Mouse (Mus musculus) myocyte (in vitro differentiated cells): ENCODE measurements around the gene Itk. TPM values are rescaled to one million over a fixed set of nuclear protein-coding genes. Genes with fewer than 3 reads are reported as not detected.

Source experiments
- H3K27me3 ChIP-seq: one replicate; pipeline ENCODE4 v1.6.1; 2011; ENCODE audit not compliant: control insufficient read depth, insufficient read depth, insufficient read length
- H3K36me3 ChIP-seq: one replicate; pipeline ENCODE4 v1.6.1; 2011; ENCODE audit not compliant: control insufficient read depth, insufficient read depth
- H3K4me2 ChIP-seq: one replicate; pipeline ENCODE4 v1.6.1; 2011; ENCODE audit warnings: low read depth, control low read depth
- H3K4me3 ChIP-seq: one replicate; pipeline ENCODE4 v1.5.1; 2011; ENCODE audit warnings: mild to moderate bottlenecking, control low read depth, moderate library complexity
- H3K79me2 ChIP-seq: one replicate; pipeline ENCODE4 v1.6.1; 2011; ENCODE audit not compliant: control insufficient read depth, insufficient read depth
- H3ac ChIP-seq: one replicate; pipeline ENCODE4 v1.6.1; 2011; ENCODE audit not compliant: control insufficient read depth, insufficient read length
- CEBPB ChIP-seq: IDR thresholded peaks from 2 replicates; pipeline ENCODE4 v1.6.1; 2011; ENCODE audit warnings: mild to moderate bottlenecking, moderate library complexity; ENCODE audit not compliant: poor library complexity, insufficient read depth, severe bottlenecking
- E2F4 ChIP-seq: IDR thresholded peaks from one replicate; pipeline ENCODE4 v1.6.1; 2011; ENCODE audit warnings: mild to moderate bottlenecking, control low read depth, moderate library complexity; ENCODE audit not compliant: insufficient read depth
- MAX ChIP-seq: IDR thresholded peaks from one replicate; pipeline ENCODE4 v1.6.1; 2011; ENCODE audit warnings: low read depth, mild to moderate bottlenecking, control low read depth
- MYOD1 ChIP-seq, 3 experiments: IDR thresholded peaks; one replicate each; pipeline ENCODE4 v1.6.1; 2011; ENCODE audit warnings: control low read depth in 2 of 3, low read depth in 2 of 3, mild to moderate bottlenecking in 2 of 3, moderate library complexity in 1 of 3; ENCODE audit not compliant: insufficient read length in 2 of 3, control insufficient read depth in 1 of 3
- MYOG ChIP-seq, 3 experiments: IDR thresholded peaks; one replicate each; pipeline ENCODE4 v1.6.1; 2011; ENCODE audit warnings: control low read depth in 2 of 3, low read depth in 2 of 3, mild to moderate bottlenecking in 2 of 3; ENCODE audit not compliant: insufficient read length in 2 of 3, control insufficient read depth in 1 of 3, insufficient read depth in 1 of 3
- POLR2A ChIP-seq: IDR thresholded peaks from one replicate; pipeline ENCODE4 v1.6.1; 2011; ENCODE audit warnings: low read depth, mild to moderate bottlenecking, control low read depth, moderate library complexity; ENCODE audit not compliant: insufficient read length
- POLR2AphosphoS2 ChIP-seq: IDR thresholded peaks from one replicate; pipeline ENCODE4 v1.6.1; 2011; ENCODE audit warnings: low read depth, control low read depth; ENCODE audit not compliant: insufficient read length
- REST ChIP-seq: IDR thresholded peaks from one replicate; pipeline ENCODE4 v1.6.1; 2011; ENCODE audit warnings: mild to moderate bottlenecking, control low read depth, moderate library complexity; ENCODE audit not compliant: insufficient read depth, insufficient read length
- SRF ChIP-seq: IDR thresholded peaks from one replicate; pipeline ENCODE4 v1.6.1; 2011; ENCODE audit warnings: low read depth; ENCODE audit not compliant: control insufficient read depth, insufficient read length
- TCF12 ChIP-seq: IDR thresholded peaks from one replicate; pipeline ENCODE4 v1.6.1; 2011; ENCODE audit warnings: mild to moderate bottlenecking, control low read depth; ENCODE audit not compliant: poor library complexity, insufficient read depth, severe bottlenecking
- TCF3 ChIP-seq: IDR thresholded peaks from one replicate; pipeline ENCODE4 v1.6.1; 2011; ENCODE audit warnings: low read depth, control low read depth; ENCODE audit not compliant: insufficient read length
- USF1 ChIP-seq: IDR thresholded peaks from one replicate; pipeline ENCODE4 v1.6.1; 2011; ENCODE audit warnings: low read depth, mild to moderate bottlenecking, control low read depth, moderate library complexity
- polyA plus RNA-seq: library from polyadenylated mRNA; unstranded; fragments of >200 nt; fragmentation: generic; extraction: Trizol; gene quantifications from one replicate; pipeline ENCODE4 v1.2.1, GENCODE M21; 2012; ENCODE audit warnings: missing spikeins

Gene Itk
- polyA plus RNA-seq, 1 experiment = 0.01 TPM

GRCm38 (mm10) chr11:46418438-46418837 lies 29.1 kb upstream of the Itk start:
- TF ChIP-seq MAX = no peak
- TF ChIP-seq USF1 = no peak
- TF ChIP-seq CEBPB = no peak
- no peak for TF ChIP-seq REST
- TF ChIP-seq TCF12 = no peak
- TF ChIP-seq POLR2AphosphoS2 = no peak
- no peak for TF ChIP-seq E2F4
- TF ChIP-seq SRF = no peak
- no peak for TF ChIP-seq TCF3
- no peak for TF ChIP-seq MYOG (IDR thresholded peaks at IDR 0.05; ENCODE audit: control insufficient read depth in 1 of 3, insufficient read depth in 1 of 3, insufficient read length in 2 of 3, low read depth in 2 of 3)
- no peak for TF ChIP-seq POLR2A
- H3ac ChIP-seq = no peak overlapping the region

GRCm38 (mm10) chr11:46410018-46410563 lies 20.8 kb upstream of the Itk start:
- no peaks in the 10 kb centered on the region for H3K36me3 ChIP-seq
- no peak for TF ChIP-seq USF1
- TF ChIP-seq TCF3 = no peak
- TF ChIP-seq POLR2AphosphoS2 = peak; percentile 12
- TF ChIP-seq POLR2A = no peak
- no peak for TF ChIP-seq REST
- no peak for TF ChIP-seq TCF12
- H3K4me2 ChIP-seq = no peak overlapping the region
- H3ac ChIP-seq = no peak overlapping the region
- H3K27me3 ChIP-seq = no peaks in the 10 kb centered on the region
- no peaks in the 10 kb centered on the region for H3K79me2 ChIP-seq
- no peak overlapping the region for H3K4me3 ChIP-seq

More at GRCm38 (mm10) chr11:46418438-46418837, 29.1 kb upstream of the Itk start:
- Histone ChIP-seq H3K4me3 (no peak overlapping the region), H3K27me3 (no peaks in the 10 kb centered on the region), H3K79me2 (no peaks in the 10 kb centered on the region), H3K4me2 (no peak overlapping the region), H3K36me3 (no peaks in the 10 kb centered on the region)

- no peak overlapping the region for H3K4me2 ChIP-seq
- no peak overlapping the region for H3K4me3 ChIP-seq
These were observed 17.4 kb upstream of the Itk start for GRCm38 (mm10) chr11:46406721-46407120.

GRCm38 (mm10) chr11:46404986-46405385 lies 15.7 kb upstream of the Itk start:
- TF ChIP-seq USF1 (no peak), CEBPB (no peak), REST (no peak), POLR2A (no peak), MYOD1 (IDR thresholded peaks at IDR 0.05; ENCODE audit: control insufficient read depth in 1 of 3, insufficient read length in 2 of 3, low read depth in 2 of 3) (no peak), TCF3 (no peak), MAX (no peak), POLR2AphosphoS2 (no peak), E2F4 (no peak), SRF (no peak), TCF12 (no peak), MYOG (IDR thresholded peaks at IDR 0.05; ENCODE audit: control insufficient read depth in 1 of 3, insufficient read depth in 1 of 3, insufficient read length in 2 of 3, low read depth in 2 of 3) (no peak)
- Histone ChIP-seq H3K4me3 (no peak overlapping the region), H3K27me3 (no peaks in the 10 kb centered on the region), H3K79me2 (no peaks in the 10 kb centered on the region), H3ac (no peak overlapping the region), H3K4me2 (no peak overlapping the region), H3K36me3 (no peaks in the 10 kb centered on the region)

More at GRCm38 (mm10) chr11:46406721-46407120, 17.4 kb upstream of the Itk start:
- no peak for TF ChIP-seq SRF
- no peaks in the 10 kb centered on the region for H3K27me3 ChIP-seq
- no peak overlapping the region for H3ac ChIP-seq
- no peaks in the 10 kb centered on the region for H3K36me3 ChIP-seq
- H3K79me2 ChIP-seq = no peaks in the 10 kb centered on the region

GRCm38 (mm10) chr11:46401555-46401954 lies 12.2 kb upstream of the Itk start:
- Histone ChIP-seq H3K4me3 (no peak overlapping the region), H3ac (no peak overlapping the region), H3K79me2 (no peaks in the 10 kb centered on the region), H3K36me3 (no peaks in the 10 kb centered on the region), H3K27me3 (no peaks in the 10 kb centered on the region), H3K4me2 (no peak overlapping the region)
- no peak for TF ChIP-seq MYOG (IDR thresholded peaks at IDR 0.05; ENCODE audit: control insufficient read depth in 1 of 3, insufficient read depth in 1 of 3, insufficient read length in 2 of 3, low read depth in 2 of 3)
- no peak for TF ChIP-seq POLR2A
- TF ChIP-seq REST = no peak
- no peak for TF ChIP-seq USF1
- no peak for TF ChIP-seq E2F4
- TF ChIP-seq POLR2AphosphoS2 = no peak
- no peak for TF ChIP-seq CEBPB
- no peak for TF ChIP-seq TCF3
- TF ChIP-seq MAX = no peak
- no peak for TF ChIP-seq TCF12
- TF ChIP-seq SRF = no peak
- TF ChIP-seq MYOD1 (IDR thresholded peaks at IDR 0.05; ENCODE audit: control insufficient read depth in 1 of 3, insufficient read length in 2 of 3, low read depth in 2 of 3) = no peak
